Mouse (Mus musculus) neural tube, embryonic 14.5 days (tissue): ENCODE data around the gene Hist1h2ap. TPM values are rescaled to one million over a fixed set of nuclear protein-coding genes. Genes with fewer than 3 reads are reported as not detected.
"Not testable (repeated sequence)": the region's sequence is repeated elsewhere in the genome, so short reads cannot be mapped to it uniquely, and the experiment has no call there.

Source experiments
- ATAC-seq: fragments of 200-750 bp; cut with Nextera tagmentation; 2 replicates; pipeline ENCODE4 v1.8.0; 2017; ENCODE audit warnings: low read depth, mild to moderate bottlenecking, moderate TSS enrichment, moderate library complexity
- H3K27ac ChIP-seq: fragments of 300-500 bp; sonication (generic); 2 replicates; pipeline ENCODE4 v1.5.1; 2014; ENCODE audit warnings: low read depth, mild to moderate bottlenecking, control low read depth, low read length, moderate library complexity, mixed read lengths
- H3K27me3 ChIP-seq: fragments of 300-500 bp; sonication (generic); 2 replicates; pipeline ENCODE4 v1.6.1; 2014; ENCODE audit warnings: low read length; ENCODE audit not compliant: control insufficient read depth, insufficient read depth
- H3K36me3 ChIP-seq: fragments of 300-500 bp; sonication (generic); 2 replicates; pipeline ENCODE4 v1.6.1; 2014; ENCODE audit warnings: low read length, mixed read lengths; ENCODE audit not compliant: control insufficient read depth, insufficient read depth
- H3K4me1 ChIP-seq: fragments of 300-500 bp; sonication (generic); 2 replicates; pipeline ENCODE4 v1.6.1; 2014; ENCODE audit warnings: low read length; ENCODE audit not compliant: control insufficient read depth, insufficient read depth
- H3K4me2 ChIP-seq: fragments of 300-500 bp; sonication (generic); 2 replicates; pipeline ENCODE4 v1.6.1; 2014; ENCODE audit warnings: mild to moderate bottlenecking, low read depth, low read length, control low read depth
- H3K4me3 ChIP-seq: fragments of 300-500 bp; sonication (generic); 2 replicates; pipeline ENCODE4 v1.5.1; 2014; ENCODE audit warnings: low read depth, low read length, control low read depth, mixed read lengths
- H3K9ac ChIP-seq: fragments of 300-500 bp; sonication (generic); replicated peaks from 2 replicates; pipeline ENCODE4 v1.6.1; 2014; ENCODE audit warnings: low read depth, mild to moderate bottlenecking, control low read depth, low read length, mixed read lengths
- H3K9me3 ChIP-seq: fragments of 300-500 bp; sonication (generic); 2 replicates; pipeline ENCODE4 v1.6.1; 2016; ENCODE audit warnings: low read length; ENCODE audit not compliant: control insufficient read depth
- WGBS: fragments of 180-500 bp; shearing (Covaris S2); extraction: QIAGEN DNeasy Blood & Tissue Kit; methylation state at CpG from one replicate; pipeline ENCODE4 v1.1.7; 2014; 5-methylcytosine and 5-hydroxymethylcytosine counted together
- polyA plus RNA-seq: library from polyadenylated mRNA; unstranded; fragments of >200 nt; fragmentation: Nextera tagmentation; extraction: Ambion mirVana; gene quantifications from 2 replicates; pipeline ENCODE4 v1.2.1, GENCODE M21; 2014

Hist1h2ap gene
- polyA plus RNA-seq, 1 experiment from 2014 or later, result 268 TPM

DNA sequence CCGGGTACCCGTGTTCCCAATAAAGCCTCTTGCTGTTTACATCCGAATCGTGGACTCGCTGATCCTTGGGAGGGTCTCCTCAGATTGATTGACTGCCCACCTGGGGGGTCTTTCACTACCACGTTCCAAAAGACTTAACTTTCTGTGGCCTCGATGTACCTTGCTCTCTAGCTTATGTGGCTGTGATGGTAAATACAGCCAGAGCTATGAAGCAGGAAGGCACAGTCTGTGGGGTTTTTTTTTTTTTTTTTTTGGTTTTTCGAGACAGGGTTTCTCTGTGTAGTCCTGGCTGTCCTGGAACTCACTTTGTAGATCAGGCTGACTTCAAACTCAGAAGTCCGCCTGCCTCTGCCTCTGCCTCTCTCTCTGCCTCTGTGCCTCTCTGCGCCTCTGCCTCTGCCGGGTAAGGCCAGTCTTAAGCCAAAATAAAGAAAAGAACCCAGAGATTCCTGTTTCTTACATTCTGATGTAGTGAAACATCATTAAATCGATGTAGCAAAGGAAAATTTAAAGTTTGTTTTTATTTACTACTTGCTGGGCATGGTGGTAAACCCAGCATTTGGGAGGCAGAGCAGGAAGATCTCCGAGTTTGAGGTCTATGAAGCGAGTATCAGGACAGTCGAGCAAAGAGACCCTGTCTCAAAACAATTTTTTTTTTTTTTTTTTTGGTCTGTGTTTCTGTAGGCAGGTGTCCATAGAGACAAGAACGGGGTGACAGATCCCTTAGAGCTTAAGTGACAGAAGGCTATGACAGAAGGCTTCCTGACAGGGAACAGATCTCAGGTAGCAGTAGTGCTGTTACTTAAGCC is 13.0 kb downstream of the Hist1h2ap start:
- not testable (repeated sequence) for ATAC-seq, H3K9ac ChIP-seq, H3K4me3 ChIP-seq, H3K27ac ChIP-seq, H3K4me2 ChIP-seq, H3K27me3 ChIP-seq, H3K4me1 ChIP-seq, H3K36me3 ChIP-seq, H3K9me3 ChIP-seq
- 67% methylated on average over 6 of the region's 16 CpGs for WGBS

DNA sequence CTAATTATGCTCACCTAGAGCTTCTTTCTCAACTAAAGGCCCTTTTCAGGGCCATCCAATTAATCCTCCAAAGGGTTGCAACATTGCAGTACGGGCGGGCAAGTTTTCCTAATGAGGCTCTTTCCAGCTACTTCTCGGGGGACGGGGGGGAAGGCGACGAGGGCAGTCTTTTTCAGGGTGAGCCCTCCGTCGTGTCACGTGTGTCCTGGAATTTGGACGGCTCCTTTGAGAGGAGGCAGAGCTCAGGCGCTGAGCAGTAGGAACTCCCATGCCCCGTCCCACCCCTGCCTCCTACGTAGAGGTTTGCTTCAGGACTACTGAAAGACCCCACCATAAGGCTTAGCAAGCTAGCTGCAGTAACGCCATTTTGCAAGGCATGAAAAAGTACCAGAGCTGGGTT is 21.2 kb downstream of the Hist1h2ap start:
- H3K36me3 ChIP-seq, H3K9ac ChIP-seq, H3K27me3 ChIP-seq, H3K4me1 ChIP-seq, H3K9me3 ChIP-seq, H3K4me3 ChIP-seq, H3K27ac ChIP-seq: not testable (repeated sequence)
- peak overlapping the region; percentile 27; the same call in 1 of the 2 replicates for H3K4me2 ChIP-seq
- peak; percentile 29; the same call in 1 of the 2 replicates for ATAC-seq
- 0% methylated on average over 11 of the region's 14 CpGs for WGBS

GRCm38 (mm10) chr13:21811539-21811938 is 21.8 kb downstream of the Hist1h2ap start, which contains the start of gene Hist1h4m:
Gene Hist1h4m (plus strand): TSS chr13:21811746.
- not testable (repeated sequence) for H3K4me1 ChIP-seq, H3K36me3 ChIP-seq, H3K9ac ChIP-seq, H3K27me3 ChIP-seq, H3K9me3 ChIP-seq, H3K27ac ChIP-seq, H3K4me3 ChIP-seq
- ATAC-seq, result peak; percentile 66
- no CpG with 5 or more reads among the region's 24 CpGs for WGBS
- H3K4me2 ChIP-seq, result peak within 1 kb of the TSS; percentile 27; the same call in 1 of the 2 replicates

GRCm38 (mm10) chr13:21811074-21811473 is 22.2 kb downstream of the Hist1h2ap start:
- peak; percentile 22 for ATAC-seq
- H3K4me2 ChIP-seq, H3K4me1 ChIP-seq, H3K9me3 ChIP-seq, H3K4me3 ChIP-seq, H3K27ac ChIP-seq, H3K27me3 ChIP-seq, H3K36me3 ChIP-seq, H3K9ac ChIP-seq: not testable (repeated sequence)
- WGBS, result no CpG with 5 or more reads among the region's 8 CpGs

DNA sequence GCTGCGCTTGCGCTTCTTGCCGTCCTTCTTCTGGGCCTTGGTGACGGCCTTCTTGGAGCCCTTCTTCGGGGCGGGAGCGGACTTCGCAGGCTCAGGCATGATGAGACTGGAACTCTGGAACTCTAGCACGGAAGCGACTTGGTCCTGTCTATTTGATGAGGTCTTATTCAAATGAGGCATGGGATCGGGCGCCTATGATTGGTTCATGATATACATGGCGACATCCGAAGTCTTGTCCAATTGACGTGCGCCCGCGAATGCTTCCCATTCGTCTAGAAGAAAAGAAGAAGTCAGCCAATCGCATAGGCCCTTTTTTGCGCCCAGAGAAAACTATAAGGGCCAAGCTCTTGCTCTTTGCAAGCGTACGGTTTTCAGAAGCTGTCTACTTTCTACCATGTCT is 23.2 kb downstream of the Hist1h2ap start, which contains the start of the genes Hist1h2bq and Hist1h2ao:
Hist1h2bq (minus strand) TSS at position 125 of the 400 bp plus-strand sequence.
Hist1h2ao (plus strand) TSS at position 393 of the 400 bp plus-strand sequence.
- H3K4me1 ChIP-seq, H3K27me3 ChIP-seq, H3K4me3 ChIP-seq, H3K9ac ChIP-seq, H3K9me3 ChIP-seq, H3K4me2 ChIP-seq, H3K36me3 ChIP-seq, H3K27ac ChIP-seq: not testable (repeated sequence)
- no CpG with 5 or more reads among the region's 23 CpGs for WGBS
- peak; percentile 98 for ATAC-seq

- not testable (repeated sequence) for H3K27ac ChIP-seq, H3K9me3 ChIP-seq, H3K9ac ChIP-seq, H3K4me1 ChIP-seq, H3K36me3 ChIP-seq, H3K27me3 ChIP-seq, H3K4me3 ChIP-seq, H3K4me2 ChIP-seq
- WGBS, result no CpG with 5 or more reads among the region's 4 CpGs
- peak; percentile 68; the same call in 1 of the 2 replicates for ATAC-seq
Measured at GRCm38 (mm10) chr13:21803058-21803457, 30.2 kb downstream of the Hist1h2ap start.

DNA sequence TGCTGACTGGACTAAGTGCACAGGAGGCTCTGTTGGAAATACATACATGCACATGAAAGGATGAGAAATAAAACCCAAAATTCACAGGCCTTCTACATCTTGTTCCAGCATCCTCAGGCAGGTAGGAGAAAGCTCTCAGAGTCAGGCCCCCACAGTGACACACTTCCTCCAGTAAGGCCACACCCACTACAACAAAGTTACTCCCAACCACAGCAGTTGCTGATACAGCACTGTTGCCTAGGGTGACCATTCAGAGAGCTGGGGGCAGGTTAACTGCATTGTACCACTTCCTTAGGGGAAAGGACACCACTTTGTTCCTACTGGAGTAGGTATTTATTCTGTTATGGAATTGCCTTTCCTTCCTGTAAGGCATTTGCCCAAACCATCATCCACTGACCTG is 36.1 kb downstream of the Hist1h2ap start:
- not testable (repeated sequence) for H3K9ac ChIP-seq, H3K4me1 ChIP-seq, H3K36me3 ChIP-seq, H3K27ac ChIP-seq, H3K4me2 ChIP-seq, H3K27me3 ChIP-seq, H3K9me3 ChIP-seq, H3K4me3 ChIP-seq, ATAC-seq

- Histone ChIP-seq H3K4me2 (no peak overlapping the region), H3K4me3 (no peak overlapping the region), H3K27me3 (no peaks in the 10 kb centered on the region), H3K4me1 (no peaks in the 10 kb centered on the region), H3K36me3 (no peaks in the 10 kb centered on the region), H3K27ac (no peak overlapping the region), H3K9me3 (no peaks in the 10 kb centered on the region), H3K9ac (no peak overlapping the region)
- 91% methylated on average over 7 of the region's 7 CpGs for WGBS
- no peak for ATAC-seq
Measured at GRCm38 (mm10) chr13:21795584-21795983, 37.7 kb downstream of the Hist1h2ap start.

GRCm38 (mm10) chr13:21790601-21791283 is 42.6 kb downstream of the Hist1h2ap start:
- Histone ChIP-seq H3K4me3 (no peak overlapping the region), H3K27me3 (no peaks in the 10 kb centered on the region), H3K9ac (no peak overlapping the region), H3K4me1 (peaks cover 12% of the 10 kb centered on the region), H3K9me3 (no peaks in the 10 kb centered on the region), H3K27ac (no peak overlapping the region), H3K36me3 (no peaks in the 10 kb centered on the region), H3K4me2 (peak overlapping the region; percentile 40)
- ATAC-seq, result no peak
- 7% methylated on average over 17 of the region's 18 CpGs for WGBS
